Mouse (Mus musculus): ENCODE data around the gene Rap1b. TPM values are rescaled to one million over a fixed set of nuclear protein-coding genes. Genes with fewer than 3 reads are reported as not detected.

Gene Rap1b
- total and polyA plus RNA-seq, 2 experiments from 2014 or later: 66.0 to 140 TPM

DNA sequence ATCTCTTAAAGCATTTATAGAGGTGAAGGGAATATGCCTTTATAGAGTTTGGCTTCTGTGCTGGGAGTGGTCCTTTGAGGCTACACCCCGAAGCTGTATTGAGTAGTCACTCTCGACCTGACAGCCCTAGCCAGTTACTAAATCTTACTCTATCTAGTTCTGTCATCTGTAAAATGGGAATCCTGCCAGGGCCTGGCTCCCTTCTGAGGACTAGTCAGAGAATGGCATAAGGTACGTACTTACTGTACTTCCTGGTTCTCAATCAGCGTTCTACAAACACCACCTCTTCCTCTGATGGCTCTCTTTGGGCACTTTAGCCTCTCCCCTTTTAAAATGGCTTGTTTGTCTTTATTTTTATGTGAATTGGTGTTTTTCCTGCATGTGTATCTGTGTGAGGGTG lies 28.1 kb upstream of the Rap1b start:
- Histone ChIP-seq H3K4me1 (ENCODE audit: insufficient read depth, low read length) (no peaks in the 10 kb centered on the region), H3K9ac (replicated peaks; ENCODE audit: low read length, poor library complexity, severe bottlenecking) (no peak overlapping the region), H3K27ac (ENCODE audit: low read depth, low read length) (no peak overlapping the region), H3K9me3 (ENCODE audit: low read length) (no peaks in the 10 kb centered on the region), H3K4me2 (ENCODE audit: low read depth, low read length, poor library complexity, severe bottlenecking) (no peak overlapping the region), H3K4me3 (ENCODE audit: low read depth, low read length) (no peak overlapping the region), H3K36me3 (ENCODE audit: insufficient read depth, low read length) (no peaks in the 10 kb centered on the region), H3K27me3 (ENCODE audit: insufficient read depth, low read length) (no peaks in the 10 kb centered on the region)
- no peak for DNase-seq (ENCODE audit: low spot score)
- TF ChIP-seq CTCF (IDR thresholded peaks at IDR 0.05): no peak
- WGBS: 89% methylated on average over 4 of the region's 4 CpGs
- no peak for ATAC-seq (ENCODE audit: low FRiP score)

DNA sequence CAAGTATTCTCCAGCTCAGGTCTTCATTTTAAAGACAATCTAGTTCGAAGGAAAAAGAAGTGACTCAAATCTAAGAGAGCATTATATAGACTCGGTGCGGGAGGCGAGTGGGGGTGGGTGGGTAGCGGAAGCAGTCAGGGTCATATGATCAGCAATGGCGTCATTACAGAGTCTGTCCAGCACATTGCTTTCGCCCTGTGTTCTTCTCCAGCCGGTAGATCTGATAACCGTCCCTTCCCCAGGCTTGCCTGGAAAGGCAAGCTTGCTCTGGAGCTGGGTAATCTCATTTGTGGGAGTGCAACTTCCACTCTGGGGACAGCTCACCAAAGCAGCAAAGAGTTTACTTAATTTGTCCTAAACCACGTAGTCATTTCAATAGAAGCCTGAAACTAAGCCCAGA lies 26.6 kb upstream of the Rap1b start:
- no peaks in the 10 kb centered on the region for H3K36me3 ChIP-seq (ENCODE audit: insufficient read depth, low read length)
- H3K4me3 ChIP-seq (ENCODE audit: low read depth, low read length): no peak overlapping the region
- H3K4me1 ChIP-seq (ENCODE audit: insufficient read depth, low read length): no peaks in the 10 kb centered on the region
- H3K4me2 ChIP-seq (ENCODE audit: low read depth, low read length, poor library complexity, severe bottlenecking): no peak overlapping the region
- H3K27ac ChIP-seq (ENCODE audit: low read depth, low read length): no peak overlapping the region
- no peak overlapping the region for H3K9ac ChIP-seq (replicated peaks; ENCODE audit: low read length, poor library complexity, severe bottlenecking)
- DNase-seq (ENCODE audit: low spot score) (no peak), ATAC-seq (ENCODE audit: low FRiP score) (no peak)
- H3K27me3 ChIP-seq (ENCODE audit: insufficient read depth, low read length): no peaks in the 10 kb centered on the region
- H3K9me3 ChIP-seq (ENCODE audit: low read length): no peaks in the 10 kb centered on the region
- no peak for TF ChIP-seq CTCF (IDR thresholded peaks at IDR 0.05)
- WGBS: 84% methylated on average over 10 of the region's 10 CpGs

DNA sequence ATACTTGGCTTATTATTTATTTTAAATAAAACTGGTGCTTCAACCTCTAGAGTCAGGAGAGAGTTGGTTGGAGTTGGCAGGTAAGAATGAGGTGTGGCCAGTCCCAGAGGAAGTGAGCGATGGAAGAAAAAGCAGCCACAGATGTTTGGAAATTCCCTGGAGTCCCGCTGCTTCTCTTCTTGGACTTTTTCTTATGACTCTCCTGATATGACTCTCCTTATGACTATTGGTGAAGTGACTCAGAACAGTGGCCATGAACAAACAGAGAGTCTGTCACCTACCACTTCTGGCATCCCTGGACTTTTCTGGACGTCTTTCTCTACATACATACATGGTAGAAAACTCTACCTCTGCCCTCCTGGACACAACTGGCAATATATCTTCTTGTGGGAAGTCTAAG lies 21.5 kb upstream of the Rap1b start:
- Histone ChIP-seq H3K9ac (replicated peaks; ENCODE audit: low read length, poor library complexity, severe bottlenecking) (no peak overlapping the region), H3K27me3 (ENCODE audit: insufficient read depth, low read length) (no peaks in the 10 kb centered on the region), H3K27ac (ENCODE audit: low read depth, low read length) (no peak overlapping the region), H3K4me1 (ENCODE audit: insufficient read depth, low read length) (no peaks in the 10 kb centered on the region), H3K36me3 (ENCODE audit: insufficient read depth, low read length) (no peaks in the 10 kb centered on the region), H3K9me3 (ENCODE audit: low read length) (no peaks in the 10 kb centered on the region), H3K4me3 (ENCODE audit: low read depth, low read length) (no peak overlapping the region), H3K4me2 (ENCODE audit: low read depth, low read length, poor library complexity, severe bottlenecking) (no peak overlapping the region)
- DNase-seq (ENCODE audit: low spot score) (no peak), ATAC-seq (ENCODE audit: low FRiP score) (no peak)
- TF ChIP-seq CTCF (IDR thresholded peaks at IDR 0.05): no peak
- 86% methylated on average over 3 of the region's 3 CpGs for WGBS

DNA sequence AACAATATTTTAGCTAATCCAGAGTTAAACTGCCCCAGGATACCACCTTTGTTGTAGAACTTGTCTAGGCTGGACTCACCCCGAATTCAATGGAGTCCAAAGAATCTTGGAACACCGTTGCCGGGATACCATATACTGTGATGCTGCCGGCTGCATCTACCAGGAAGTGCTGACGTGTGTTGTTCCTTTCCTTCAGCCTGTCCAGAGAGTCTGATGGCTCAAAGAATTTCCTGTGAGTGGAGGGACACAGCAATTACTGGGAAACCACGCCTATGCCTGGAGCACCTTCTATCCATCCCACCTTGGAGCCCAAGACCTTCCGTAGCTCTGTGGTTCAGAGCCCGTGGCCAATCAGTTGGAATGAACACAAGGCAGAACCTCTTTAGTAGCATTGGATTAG lies 20.8 kb upstream of the Rap1b start:
- Histone ChIP-seq H3K4me3 (ENCODE audit: low read depth, low read length) (no peak overlapping the region), H3K9me3 (ENCODE audit: low read length) (no peaks in the 10 kb centered on the region), H3K4me2 (ENCODE audit: low read depth, low read length, poor library complexity, severe bottlenecking) (no peak overlapping the region), H3K27ac (ENCODE audit: low read depth, low read length) (no peak overlapping the region), H3K36me3 (ENCODE audit: insufficient read depth, low read length) (no peaks in the 10 kb centered on the region), H3K4me1 (ENCODE audit: insufficient read depth, low read length) (no peaks in the 10 kb centered on the region), H3K27me3 (ENCODE audit: insufficient read depth, low read length) (no peaks in the 10 kb centered on the region), H3K9ac (replicated peaks; ENCODE audit: low read length, poor library complexity, severe bottlenecking) (no peak overlapping the region)
- DNase-seq (ENCODE audit: low spot score): no peak
- WGBS: 65% methylated on average over 8 of the region's 8 CpGs
- no peak for ATAC-seq (ENCODE audit: low FRiP score)
- TF ChIP-seq CTCF (IDR thresholded peaks at IDR 0.05): no peak

DNA sequence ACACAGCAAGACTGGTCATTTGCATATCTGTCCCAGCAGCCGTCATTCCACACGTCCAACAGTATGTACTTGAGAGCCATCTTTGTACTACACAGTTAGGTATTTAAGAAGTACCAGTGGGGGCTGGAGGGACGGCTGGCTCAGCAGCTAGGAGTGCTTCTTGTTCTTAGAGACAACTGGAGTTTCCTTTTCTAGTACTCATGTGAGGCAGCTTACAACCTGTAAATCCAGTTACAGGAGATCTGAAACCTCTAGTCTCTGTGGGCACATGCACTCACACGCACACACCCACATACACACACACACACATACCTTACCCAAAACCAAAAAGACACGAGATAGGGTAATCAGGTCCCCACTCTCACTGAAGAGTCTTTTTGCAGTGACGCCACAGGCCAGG lies 18.9 kb upstream of the Rap1b start:
- ATAC-seq (ENCODE audit: low FRiP score) (no peak), DNase-seq (ENCODE audit: low spot score) (no peak)
- 70% methylated on average over 6 of the region's 6 CpGs for WGBS
- Histone ChIP-seq H3K4me3 (ENCODE audit: low read depth, low read length) (no peak overlapping the region), H3K4me2 (ENCODE audit: low read depth, low read length, poor library complexity, severe bottlenecking) (no peak overlapping the region), H3K4me1 (ENCODE audit: insufficient read depth, low read length) (no peaks in the 10 kb centered on the region), H3K27ac (ENCODE audit: low read depth, low read length) (no peak overlapping the region), H3K36me3 (ENCODE audit: insufficient read depth, low read length) (no peaks in the 10 kb centered on the region), H3K9ac (replicated peaks; ENCODE audit: low read length, poor library complexity, severe bottlenecking) (no peak overlapping the region), H3K9me3 (ENCODE audit: low read length) (no peaks in the 10 kb centered on the region), H3K27me3 (ENCODE audit: insufficient read depth, low read length) (no peaks in the 10 kb centered on the region)
- TF ChIP-seq CTCF (IDR thresholded peaks at IDR 0.05): no peak

DNA sequence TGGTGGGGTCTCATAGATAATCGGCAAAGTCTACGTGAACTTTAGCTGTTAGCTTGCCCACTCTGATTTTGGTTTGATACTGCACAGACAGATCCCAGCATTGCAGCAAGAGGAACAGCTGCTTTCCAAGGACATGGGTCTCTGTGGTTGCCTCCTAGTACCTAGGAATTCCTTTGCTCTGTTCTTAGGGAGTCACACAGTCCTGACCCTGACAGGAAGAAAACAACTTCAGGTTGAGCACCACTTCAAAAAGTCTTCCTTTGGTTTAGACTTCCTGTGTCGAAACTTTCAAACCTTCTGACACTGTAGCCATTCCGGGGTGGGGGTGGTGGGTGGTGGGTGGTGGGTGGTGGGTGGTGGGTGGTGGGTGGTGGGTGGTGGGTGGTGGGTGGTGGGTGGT lies 18.4 kb upstream of the Rap1b start:
- H3K9me3 ChIP-seq (ENCODE audit: low read length): no peaks in the 10 kb centered on the region
- DNase-seq (ENCODE audit: low spot score) (no peak), ATAC-seq (ENCODE audit: low FRiP score) (no peak)
- WGBS: 97% methylated on average over 3 of the region's 4 CpGs
- H3K4me2 ChIP-seq (ENCODE audit: low read depth, low read length, poor library complexity, severe bottlenecking): no peak overlapping the region
- no peaks in the 10 kb centered on the region for H3K4me1 ChIP-seq (ENCODE audit: insufficient read depth, low read length)
- no peak overlapping the region for H3K4me3 ChIP-seq (ENCODE audit: low read depth, low read length)
- no peak for TF ChIP-seq CTCF (IDR thresholded peaks at IDR 0.05)
- H3K9ac ChIP-seq (replicated peaks; ENCODE audit: low read length, poor library complexity, severe bottlenecking): no peak overlapping the region
- no peak overlapping the region for H3K27ac ChIP-seq (ENCODE audit: low read depth, low read length)
- H3K36me3 ChIP-seq (ENCODE audit: insufficient read depth, low read length): no peaks in the 10 kb centered on the region
- no peaks in the 10 kb centered on the region for H3K27me3 ChIP-seq (ENCODE audit: insufficient read depth, low read length)
